Mouse (Mus musculus) midbrain, embryonic 16.5 days (tissue): Measurements from ENCODE around the gene Nol9. TPM values are rescaled to one million over a fixed set of nuclear protein-coding genes. Genes with fewer than 3 reads are reported as not detected.
A peak's percentile ranks its signal among the peaks of the same experiment; 100 is the strongest.

ENCODE experiments used
- ATAC-seq: fragments of 200-750 bp; cut with Nextera tagmentation; 2 replicates; pipeline ENCODE4 v1.8.0; 2017; ENCODE audit warnings: moderate TSS enrichment
- H3K27ac ChIP-seq: fragments of 300-500 bp; sonication (generic); 2 replicates; pipeline ENCODE4 v1.5.1; 2014; ENCODE audit warnings: mild to moderate bottlenecking, low read length, mixed read lengths
- H3K27me3 ChIP-seq: fragments of 300-500 bp; sonication (generic); 2 replicates; pipeline ENCODE4 v1.6.1; 2014; ENCODE audit warnings: low read depth, low read length, mixed read lengths; ENCODE audit not compliant: control insufficient read depth, insufficient read depth
- H3K36me3 ChIP-seq: fragments of 300-500 bp; sonication (generic); 2 replicates; pipeline ENCODE4 v1.6.1; 2014; ENCODE audit warnings: mild to moderate bottlenecking, low read length, moderate library complexity, mixed read lengths; ENCODE audit not compliant: control insufficient read depth, insufficient read depth
- H3K4me1 ChIP-seq: fragments of 300-500 bp; sonication (generic); 2 replicates; pipeline ENCODE4 v1.6.1; 2014; ENCODE audit warnings: mild to moderate bottlenecking, low read length, mixed read lengths; ENCODE audit not compliant: control insufficient read depth, insufficient read depth
- H3K4me2 ChIP-seq: fragments of 300-500 bp; sonication (generic); 2 replicates; pipeline ENCODE4 v1.6.1; 2014; ENCODE audit warnings: mild to moderate bottlenecking, low read length, mixed read lengths
- H3K4me3 ChIP-seq: fragments of 300-500 bp; sonication (generic); 2 replicates; pipeline ENCODE4 v1.5.1; 2014; ENCODE audit warnings: low read depth, mild to moderate bottlenecking, low read length, moderate library complexity, mixed read lengths
- H3K9ac ChIP-seq: fragments of 300-500 bp; sonication (generic); 2 replicates; pipeline ENCODE4 v1.6.1; 2014; ENCODE audit warnings: low read depth, low read length, mixed read lengths
- H3K9me3 ChIP-seq: fragments of 300-500 bp; sonication (generic); replicated peaks from 2 replicates; pipeline ENCODE4 v1.6.1; 2014; ENCODE audit warnings: mild to moderate bottlenecking, low read length, mixed read lengths; ENCODE audit not compliant: control insufficient read depth, poor library complexity, severe bottlenecking
- WGBS: fragments of 180-500 bp; shearing (Covaris S2); extraction: QIAGEN DNeasy Blood & Tissue Kit; methylation state at CpG from one replicate; pipeline ENCODE4 v1.1.7; 2014; 5-methylcytosine and 5-hydroxymethylcytosine counted together
- polyA plus RNA-seq: library from polyadenylated mRNA; unstranded; fragments of >200 nt; fragmentation: Nextera tagmentation; extraction: Ambion mirVana; gene quantifications from 2 replicates; pipeline ENCODE4 v1.2.1, GENCODE M21; 2015

Gene Nol9
- polyA plus RNA-seq, 1 experiment from 2014 or later, result 22.8 TPM

DNA sequence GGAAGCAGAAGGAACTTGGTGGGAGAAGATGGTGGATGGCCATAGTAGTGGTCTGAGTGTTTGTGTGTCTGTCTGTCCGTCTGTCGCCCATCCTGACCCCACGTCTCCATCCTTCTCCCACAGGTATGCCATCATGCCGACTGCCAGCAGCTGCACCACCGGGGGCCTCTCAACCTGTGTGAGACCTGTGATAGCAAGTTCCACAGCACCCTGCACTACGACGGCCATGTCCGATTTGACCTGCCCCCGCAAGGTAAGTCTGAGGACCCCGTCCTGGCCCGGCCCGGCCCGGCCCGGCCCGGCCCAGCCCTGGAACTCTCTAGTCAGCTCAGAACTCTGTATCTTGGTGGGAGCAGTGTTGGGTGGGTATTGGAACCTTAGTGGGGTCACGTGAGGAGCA is 62.8 kb downstream of the Nol9 start:
- WGBS, result 95% methylated on average over 16 of the region's 16 CpGs
- Histone ChIP-seq H3K9ac (no peak overlapping the region), H3K4me2 (no peak overlapping the region), H3K27me3 (no peaks in the 10 kb centered on the region), H3K4me1 (no peaks in the 10 kb centered on the region), H3K27ac (no peak overlapping the region), H3K4me3 (no peak overlapping the region), H3K36me3 (0 out of 2 replicates have a peak, but pooled peaks cover 5% of the 10 kb centered on the region), H3K9me3 (no peaks in the 10 kb centered on the region)
- no peak for ATAC-seq

DNA sequence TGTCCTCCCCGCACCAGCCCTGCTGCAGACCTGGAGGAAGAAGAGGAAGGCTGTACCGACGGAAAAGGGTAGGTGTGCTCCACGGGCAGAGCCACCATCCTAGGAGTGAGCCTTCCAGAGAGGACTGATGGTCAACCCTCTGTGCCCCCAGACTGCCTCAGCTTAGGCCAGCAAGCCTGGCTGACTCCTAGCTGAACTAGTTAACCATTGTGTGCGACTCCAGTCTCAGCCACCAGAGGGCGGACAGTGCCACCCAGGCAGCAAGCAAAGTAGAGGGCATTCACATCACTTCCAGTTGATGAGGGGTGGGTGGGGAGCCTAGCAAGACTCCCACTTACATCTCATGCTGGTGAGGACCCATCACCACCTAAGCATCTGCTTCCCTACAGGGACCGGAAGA is 63.9 kb downstream of the Nol9 start:
- Histone ChIP-seq H3K9me3 (no peaks in the 10 kb centered on the region), H3K27me3 (no peaks in the 10 kb centered on the region), H3K4me2 (no peak overlapping the region), H3K27ac (no peak overlapping the region), H3K4me1 (peaks cover 6% of the 10 kb centered on the region), H3K9ac (no peak overlapping the region), H3K4me3 (no peak overlapping the region), H3K36me3 (0 out of 2 replicates have a peak, but pooled peaks cover 5% of the 10 kb centered on the region)
- no peak for ATAC-seq
- 36% methylated on average over 7 of the region's 7 CpGs for whole genome bisulfite sequencing

DNA sequence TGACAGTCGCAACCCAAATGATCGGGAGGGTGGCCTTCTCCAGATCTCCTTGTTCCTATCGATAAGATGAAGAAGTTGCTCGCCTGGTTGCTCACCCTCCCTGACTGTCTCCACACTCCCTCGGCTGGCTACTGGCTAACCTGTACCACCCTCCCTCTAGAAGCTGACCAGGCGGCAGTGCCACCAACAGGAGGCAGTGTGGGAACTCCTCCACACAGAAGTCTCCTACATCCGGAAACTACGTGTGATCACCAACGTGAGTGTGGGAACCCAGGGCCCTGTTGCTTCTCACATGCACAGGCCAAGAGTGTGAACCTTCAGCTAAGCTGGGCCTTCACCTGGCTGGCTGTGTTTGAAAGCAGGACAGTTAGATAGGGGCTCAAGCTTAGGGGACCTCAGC is 67.6 kb downstream of the Nol9 start:
- no peak overlapping the region for H3K27ac ChIP-seq
- H3K4me2 ChIP-seq, result no peak overlapping the region
- H3K4me1 ChIP-seq, result peaks cover 16% of the 10 kb centered on the region
- H3K9me3 ChIP-seq, result no peaks in the 10 kb centered on the region
- 61% methylated on average over 9 of the region's 9 CpGs for WGBS
- no peak for ATAC-seq
- H3K27me3 ChIP-seq, result no peaks in the 10 kb centered on the region
- no peak overlapping the region for H3K4me3 ChIP-seq
- 0 out of 2 replicates have a peak, but pooled peaks cover 5% of the 10 kb centered on the region for H3K36me3 ChIP-seq
- H3K9ac ChIP-seq, result no peak overlapping the region

DNA sequence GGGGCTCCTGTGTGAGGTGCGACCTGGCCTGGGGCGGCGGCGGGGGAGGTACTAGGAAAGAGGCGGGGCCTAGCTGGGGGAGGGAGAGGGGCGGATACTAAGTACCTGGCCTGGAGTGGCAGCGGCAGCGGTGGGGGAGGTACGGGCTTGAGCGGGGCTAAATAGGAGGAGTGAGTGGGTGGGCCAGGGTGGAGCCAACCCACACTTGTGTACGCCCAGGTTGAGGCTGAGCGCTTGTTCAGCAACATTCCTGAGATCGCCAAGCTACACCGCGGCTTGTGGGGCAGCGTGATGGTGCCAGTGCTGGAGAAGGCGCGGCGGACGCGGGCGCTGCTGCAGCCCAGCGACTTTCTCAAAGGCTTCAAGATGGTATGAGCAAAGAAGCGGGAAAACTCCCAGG is 68.4 kb downstream of the Nol9 start:
- WGBS, result 9% methylated on average over 24 of the region's 24 CpGs
- Histone ChIP-seq H3K4me2 (peak overlapping the region; percentile 56), H3K27me3 (no peaks in the 10 kb centered on the region), H3K27ac (peak overlapping the region; percentile 68), H3K4me1 (peaks cover 16% of the 10 kb centered on the region), H3K9me3 (no peaks in the 10 kb centered on the region), H3K36me3 (peaks cover 5% of the 10 kb centered on the region), H3K9ac (peak overlapping the region; percentile 53), H3K4me3 (peak overlapping the region; percentile 31)
- peak; percentile 49 for ATAC-seq

DNA sequence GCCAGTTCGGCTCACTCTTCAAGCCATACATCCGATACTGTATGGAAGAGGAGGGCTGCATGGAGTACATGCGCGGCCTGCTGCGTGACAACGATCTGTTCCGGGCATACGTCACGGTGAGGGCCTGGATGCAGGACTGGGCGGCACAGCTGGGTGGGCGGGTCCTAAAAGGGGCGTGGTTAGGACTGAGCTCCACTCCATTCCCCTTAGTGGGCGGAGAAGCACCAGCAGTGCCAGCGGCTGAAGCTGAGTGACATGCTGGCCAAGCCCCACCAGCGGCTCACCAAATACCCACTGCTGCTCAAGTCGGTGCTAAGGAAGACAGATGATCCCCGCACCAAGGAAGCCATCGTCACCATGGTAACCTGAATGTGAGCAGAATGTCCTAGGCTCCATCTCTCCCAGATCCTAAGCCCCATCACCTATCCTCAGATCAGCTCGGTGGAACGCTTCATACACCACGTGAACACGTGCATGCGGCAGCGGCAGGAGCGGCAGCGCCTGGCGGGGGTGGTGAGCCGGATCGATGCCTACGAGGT is 68.9 kb downstream of the Nol9 start:
- peak; percentile 93 for ATAC-seq
- H3K27ac ChIP-seq, result peak overlapping the region; percentile 68
- 6% methylated on average over 30 of the region's 30 CpGs for whole genome bisulfite sequencing
- peak overlapping the region; percentile 31 for H3K4me3 ChIP-seq
- H3K36me3 ChIP-seq, result peaks cover 8% of the 10 kb centered on the region
- peaks cover 16% of the 10 kb centered on the region for H3K4me1 ChIP-seq
- H3K4me2 ChIP-seq, result peak overlapping the region; percentile 56
- H3K27me3 ChIP-seq, result no peaks in the 10 kb centered on the region
- no peaks in the 10 kb centered on the region for H3K9me3 ChIP-seq
- H3K9ac ChIP-seq, result peak overlapping the region; percentile 53

DNA sequence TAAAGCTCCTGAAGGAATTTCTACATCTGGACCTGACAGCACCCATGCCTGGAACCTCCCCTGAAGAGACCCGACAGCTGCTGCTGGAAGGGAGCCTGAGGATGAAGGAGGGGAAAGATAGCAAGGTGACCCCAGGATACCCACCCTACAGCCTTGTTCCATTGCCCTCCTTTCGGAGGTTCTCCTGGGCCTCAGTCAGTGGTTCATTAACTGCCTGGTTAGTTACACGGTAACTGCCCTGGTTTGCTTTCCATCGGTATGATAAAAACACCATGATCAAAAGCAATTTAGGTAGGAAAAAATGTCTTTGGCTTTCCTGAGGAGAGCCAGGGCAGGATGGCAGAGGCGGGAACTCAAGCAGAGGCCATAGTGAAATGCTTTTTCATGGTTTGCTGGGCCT is 69.6 kb downstream of the Nol9 start:
- 80% methylated on average over 5 of the region's 5 CpGs for WGBS
- H3K4me1 ChIP-seq, result peaks cover 16% of the 10 kb centered on the region
- H3K27me3 ChIP-seq, result peaks cover 3% of the 10 kb centered on the region; the same call in 1 of the 2 replicates
- peak; percentile 15; the same call in 1 of the 2 replicates for ATAC-seq
- H3K4me3 ChIP-seq, result peak overlapping the region; percentile 31
- H3K9me3 ChIP-seq, result no peaks in the 10 kb centered on the region
- H3K36me3 ChIP-seq, result peaks cover 7% of the 10 kb centered on the region
- H3K4me2 ChIP-seq, result peak overlapping the region; percentile 56
- peak overlapping the region; percentile 68; the same call in 1 of the 2 replicates for H3K27ac ChIP-seq
- peak overlapping the region; percentile 53; the same call in 1 of the 2 replicates for H3K9ac ChIP-seq

DNA sequence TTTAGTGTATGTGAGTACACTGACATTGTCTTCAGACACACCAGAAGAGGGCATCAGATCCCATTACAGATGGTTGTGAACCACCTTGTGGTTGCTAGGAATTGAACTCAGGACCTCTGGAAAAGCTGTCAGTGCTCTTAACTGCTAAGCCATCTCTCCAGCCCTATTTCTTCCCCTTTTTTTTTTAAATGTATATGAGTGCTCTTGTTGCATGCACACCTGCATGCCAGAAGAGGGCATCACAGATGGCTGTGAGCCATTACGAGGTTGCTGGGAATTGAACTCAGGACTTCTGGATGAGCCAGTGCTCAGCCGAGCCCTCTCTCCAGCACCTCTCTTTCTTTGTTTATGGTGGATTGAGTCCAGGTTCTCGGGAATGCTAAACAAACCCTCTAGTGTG is 70.4 kb downstream of the Nol9 start:
- ATAC-seq, result no peak
- no peak overlapping the region for H3K27ac ChIP-seq
- peaks cover 16% of the 10 kb centered on the region for H3K4me1 ChIP-seq
- 84% methylated on average over 3 of the region's 3 CpGs for WGBS
- peaks cover 11% of the 10 kb centered on the region; the same call in 1 of the 2 replicates for H3K27me3 ChIP-seq
- no peak overlapping the region for H3K4me3 ChIP-seq
- H3K4me2 ChIP-seq, result no peak overlapping the region
- no peak overlapping the region for H3K9ac ChIP-seq
- peaks cover 12% of the 10 kb centered on the region for H3K36me3 ChIP-seq
- H3K9me3 ChIP-seq, result no peaks in the 10 kb centered on the region

DNA sequence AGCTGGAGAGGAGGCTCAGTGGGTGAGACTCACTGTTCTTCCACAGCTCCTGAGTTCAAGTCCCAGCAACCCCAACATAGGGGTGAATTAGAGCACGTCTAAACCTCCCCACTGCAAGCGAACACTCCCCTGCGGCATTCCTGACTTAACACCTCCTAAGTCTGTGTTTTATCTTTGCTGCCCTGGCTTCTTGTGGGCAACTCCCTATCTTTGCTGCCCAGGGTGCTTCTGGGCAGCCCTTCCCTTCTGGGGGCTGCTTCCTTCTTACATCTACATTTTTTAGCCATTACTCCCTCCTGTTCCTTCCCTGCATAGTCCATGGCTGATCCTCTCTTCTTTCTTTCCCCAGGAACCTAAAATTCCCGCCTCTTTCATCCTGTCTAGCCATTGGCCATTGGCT is 71.6 kb downstream of the Nol9 start:
- no peak for ATAC-seq
- Histone ChIP-seq H3K9ac (no peak overlapping the region), H3K4me1 (peaks cover 16% of the 10 kb centered on the region), H3K9me3 (no peaks in the 10 kb centered on the region), H3K4me3 (no peak overlapping the region), H3K36me3 (peaks cover 12% of the 10 kb centered on the region), H3K4me2 (no peak overlapping the region), H3K27me3 (peaks cover 22% of the 10 kb centered on the region), H3K27ac (no peak overlapping the region)
- 87% methylated on average over 4 of the region's 4 CpGs for WGBS
